Mouse (Mus musculus): ENCODE results near the gene G530012D18Rik.
"Not testable (repeated sequence)": the region's sequence is repeated elsewhere in the genome, so short reads cannot be mapped to it uniquely, and the experiment has no call there.

The G530012D18Rik gene

GRCm38 (mm10) chr1:85575376-85575775 is at the start of gene G530012D18Rik:
TSS of gene G530012D18Rik (plus strand) at chr1:85575676.
- not testable (repeated sequence) for DNase-seq

DNA sequence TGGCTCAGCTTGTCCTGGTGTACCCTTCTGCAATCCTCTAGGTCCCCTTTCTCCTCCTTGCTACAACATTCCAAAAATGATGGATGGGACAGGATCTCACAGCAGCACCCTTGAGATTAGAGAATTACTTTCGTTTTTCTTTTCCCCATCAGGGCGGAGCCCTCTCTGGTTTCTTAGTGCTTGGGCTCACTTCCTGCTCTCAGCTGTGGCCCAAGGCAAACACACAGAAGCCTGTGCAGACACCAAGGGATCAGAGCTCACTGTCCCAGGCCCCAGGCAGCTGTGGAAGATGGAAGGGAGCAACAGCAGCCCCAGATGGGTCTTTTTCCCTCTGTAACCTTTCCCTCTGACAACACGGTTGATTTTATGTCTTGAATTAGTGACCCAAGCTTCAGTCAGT is 49.1 kb upstream of the G530012D18Rik start:
- not testable (repeated sequence) for DNase-seq

GRCm38 (mm10) chr1:85528451-85529110 is 46.9 kb upstream of the G530012D18Rik start:
- not testable (repeated sequence) for DNase-seq

DNA sequence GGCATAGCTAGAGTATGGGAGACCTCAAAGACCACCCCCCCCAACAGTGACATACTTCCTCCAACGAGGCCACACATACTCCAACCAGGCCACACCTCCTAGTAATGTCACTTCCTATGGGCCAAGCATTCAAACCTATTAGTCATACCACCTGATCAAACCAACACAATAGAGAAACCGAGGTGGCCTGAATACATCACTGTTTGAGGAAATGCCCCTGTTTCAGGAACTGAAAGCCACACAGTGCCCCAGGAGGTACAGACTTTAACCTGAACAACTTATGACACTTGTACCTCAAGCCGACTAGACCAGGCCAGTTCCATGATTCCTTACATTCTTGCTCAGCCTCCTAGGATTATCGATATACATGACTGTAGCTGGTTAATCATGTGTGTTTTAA is 31.7 kb upstream of the G530012D18Rik start:
- not testable (repeated sequence) for DNase-seq

DNA sequence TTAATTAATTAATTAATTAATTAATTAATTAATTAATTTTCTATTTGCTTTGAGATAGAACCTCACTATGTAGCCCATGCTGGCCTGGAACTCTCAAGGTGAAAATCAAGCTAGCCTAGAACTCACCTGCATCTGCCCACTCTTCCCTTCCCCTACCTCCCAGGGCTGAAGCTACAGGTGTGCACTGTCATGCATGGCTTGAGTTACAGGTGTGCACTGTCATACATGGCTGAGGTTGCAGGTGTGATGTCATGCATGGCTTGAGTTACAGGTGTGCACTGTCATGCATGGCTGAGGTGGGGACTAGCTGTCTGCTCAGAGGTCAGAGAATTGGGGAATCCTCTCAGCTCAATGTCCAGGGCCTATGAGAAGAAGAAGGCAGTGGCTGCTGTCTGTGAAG is 29.0 kb upstream of the G530012D18Rik start:
- not testable (repeated sequence) for DNase-seq

- DNase-seq, result peak in 1 of 2 experiments; percentile 26
Observed at GRCm38 (mm10) chr1:85555261-85555660, 20.2 kb upstream of the G530012D18Rik start.

DNA sequence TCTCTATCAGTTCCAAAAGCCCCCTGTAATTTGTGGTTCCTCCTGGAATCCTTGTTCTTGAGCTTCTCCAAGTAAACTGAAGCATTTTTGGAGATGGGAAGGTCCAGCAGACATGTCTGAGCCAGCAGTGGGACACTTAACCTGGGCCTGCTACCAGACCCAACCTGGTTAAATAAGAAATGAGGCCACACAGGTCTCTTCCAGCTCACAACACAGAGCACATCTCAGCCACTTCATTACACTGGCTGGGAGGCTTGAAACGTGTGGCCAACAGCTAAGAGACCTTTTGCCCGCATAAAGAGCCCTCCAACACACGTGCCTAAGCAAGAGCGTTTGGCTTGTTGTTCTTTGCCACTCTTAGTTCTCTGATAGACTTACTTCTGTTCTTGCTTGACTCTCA is 1.9 kb upstream of the G530012D18Rik start:
- DNase-seq, result not testable (repeated sequence)

GRCm38 (mm10) chr1:85578372-85579010 is 3.0 kb downstream of the G530012D18Rik start:
- DNase-seq, result not testable (repeated sequence)

- DNase-seq, result not testable (repeated sequence)
Observed at GRCm38 (mm10) chr1:85579199-85580147, 4.0 kb downstream of the G530012D18Rik start.

DNA sequence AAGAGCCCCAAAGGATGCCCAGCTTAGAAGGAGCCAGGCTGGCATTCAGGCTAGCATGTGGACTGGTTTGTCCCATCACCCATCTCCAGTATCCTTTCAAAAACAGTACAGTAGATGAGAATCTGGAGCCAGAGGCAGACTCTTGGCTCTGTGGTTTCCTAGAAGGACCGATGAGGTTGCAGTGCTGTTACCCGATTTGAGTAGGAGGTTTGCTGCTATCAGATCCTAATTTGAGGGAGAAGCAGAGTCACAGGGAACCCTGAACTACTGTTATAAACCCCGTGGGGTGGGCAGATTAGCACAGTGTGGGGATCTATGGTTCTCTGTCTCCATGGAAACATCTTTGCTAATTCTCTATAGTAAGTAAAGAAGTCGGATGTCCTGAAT is 4.7 kb downstream of the G530012D18Rik start:
- DNase-seq, result not testable (repeated sequence)

DNA sequence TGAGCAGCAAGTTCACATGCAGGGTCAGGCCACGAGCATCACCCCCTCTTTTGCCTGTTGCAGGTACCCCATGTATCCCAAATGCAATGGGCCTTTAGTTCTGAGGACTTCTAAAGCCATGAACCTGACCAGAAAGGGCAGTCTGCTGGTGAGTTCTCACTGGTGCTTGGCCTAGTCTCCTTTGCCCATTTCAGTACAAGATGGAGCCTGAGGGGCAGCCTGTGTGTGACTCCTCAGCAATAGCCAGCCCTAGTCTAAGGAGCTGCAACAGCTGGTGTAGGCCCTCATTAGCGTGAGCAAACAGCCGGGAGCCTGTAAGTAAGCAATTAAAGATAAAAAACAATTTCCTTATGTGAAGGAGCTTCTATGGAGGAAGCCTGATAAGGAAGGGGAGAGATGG is 5.1 kb downstream of the G530012D18Rik start:
- not testable (repeated sequence) for DNase-seq

- not testable (repeated sequence) for DNase-seq
Observed at GRCm38 (mm10) chr1:85581518-85581917, 6.0 kb downstream of the G530012D18Rik start.

DNA sequence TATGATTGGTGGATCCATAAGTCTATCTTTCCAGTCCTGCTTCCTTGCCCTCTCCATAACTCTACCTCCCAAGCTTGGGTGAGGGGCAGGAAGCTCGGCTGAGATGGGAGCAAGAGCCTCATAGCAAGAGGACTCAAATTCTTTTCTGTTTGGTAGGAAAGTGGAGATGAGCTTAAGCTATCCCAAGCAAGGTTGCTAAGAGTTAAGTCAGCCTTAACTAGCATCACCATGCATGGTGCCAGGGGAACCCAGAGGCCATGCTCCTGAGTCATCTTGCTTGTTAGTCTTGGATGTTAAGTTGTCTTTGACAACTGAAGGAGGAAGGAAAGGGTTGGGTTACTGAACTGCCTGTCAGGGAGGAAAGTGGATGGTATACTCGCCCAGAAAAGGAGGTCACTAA is 13.2 kb downstream of the G530012D18Rik start:
- not testable (repeated sequence) for DNase-seq

GRCm38 (mm10) chr1:85592526-85592925 is 17.1 kb downstream of the G530012D18Rik start:
- DNase-seq, result not testable (repeated sequence)

- peak in 1 of 2 experiments; percentile 41 for DNase-seq
Observed at GRCm38 (mm10) chr1:85598271-85599012, 23.0 kb downstream of the G530012D18Rik start, which contains the start of gene Sp110. TSS of gene Sp110 (minus strand) at chr1:85598817.

- DNase-seq, result not testable (repeated sequence)
Observed at GRCm38 (mm10) chr1:85600078-85600477, 24.6 kb downstream of the G530012D18Rik start, which contains the start of gene Sp140. TSS of gene Sp140 (plus strand) at chr1:85600378.

GRCm38 (mm10) chr1:85600794-85601193 is 25.3 kb downstream of the G530012D18Rik start:
- peak; percentile 62 to 71 for DNase-seq

DNA sequence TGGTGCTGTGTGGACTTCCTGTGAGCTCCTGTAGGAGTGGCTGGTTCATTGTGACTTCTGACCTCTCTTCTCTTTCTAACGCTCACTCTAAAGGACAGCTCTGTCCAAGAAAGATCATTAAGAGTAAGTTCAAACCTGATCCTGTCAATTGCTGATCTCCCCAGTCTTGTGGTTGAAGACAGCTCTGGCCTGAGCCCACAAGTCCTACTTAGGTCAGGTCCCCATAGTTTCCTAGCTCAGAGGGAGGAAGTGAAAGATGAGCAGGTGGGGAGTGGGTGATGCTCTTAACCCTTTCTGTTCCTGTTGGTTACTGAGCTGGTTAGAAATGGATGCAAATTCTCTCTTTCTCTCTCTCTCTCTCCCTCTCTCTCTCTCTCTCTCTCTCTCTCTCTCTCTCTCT is 28.9 kb downstream of the G530012D18Rik start:
- not testable (repeated sequence) for DNase-seq

DNA sequence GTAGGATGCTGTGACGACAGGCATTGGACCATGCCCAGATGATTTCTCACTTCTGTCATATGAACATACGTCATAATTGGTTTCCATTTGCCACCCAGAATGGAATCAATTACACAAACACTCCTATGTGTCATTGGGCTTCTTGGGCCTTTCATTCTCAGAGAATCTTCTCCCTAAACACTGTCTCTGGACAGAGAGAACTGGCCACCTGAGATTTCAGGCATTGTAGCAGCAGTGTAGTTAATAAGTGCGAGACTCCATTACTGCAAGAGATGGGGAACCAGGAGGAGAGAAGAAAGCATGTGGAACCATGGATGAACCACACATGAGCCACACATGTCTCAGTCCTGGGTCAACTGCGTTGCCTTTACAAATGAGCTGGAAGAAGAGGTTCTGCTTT is 32.9 kb downstream of the G530012D18Rik start:
- DNase-seq, result not testable (repeated sequence)

GRCm38 (mm10) chr1:85610581-85610980 is 35.1 kb downstream of the G530012D18Rik start:
- DNase-seq, result not testable (repeated sequence)

- not testable (repeated sequence) for DNase-seq
Observed at GRCm38 (mm10) chr1:85615096-85615495, 39.6 kb downstream of the G530012D18Rik start.

DNA sequence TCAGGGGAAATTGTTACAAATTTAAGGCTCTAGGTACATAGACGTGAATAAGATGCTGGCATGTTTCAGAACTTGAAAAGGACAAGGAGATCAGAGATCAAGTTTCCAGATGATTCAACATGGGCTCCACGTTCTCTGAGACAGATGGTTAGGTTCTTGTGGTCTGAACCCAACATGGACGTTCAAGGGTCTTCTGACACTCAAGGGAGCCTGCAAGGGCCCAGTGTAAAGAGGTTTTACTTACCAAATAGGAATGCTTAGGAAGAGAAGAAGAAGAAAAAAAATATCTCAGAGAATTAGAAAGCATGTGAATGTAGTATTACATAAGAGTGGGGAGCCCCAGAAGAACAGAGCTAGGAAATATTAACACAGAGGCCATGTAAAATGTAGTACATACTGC is 40.3 kb downstream of the G530012D18Rik start:
- DNase-seq, result not testable (repeated sequence)
